Mouse (Mus musculus) kidney, postnatal 25 days (tissue): ENCODE results near the gene Gp9.
"Not testable (repeated sequence)": the region's sequence is repeated elsewhere in the genome, so short reads cannot be mapped to it uniquely, and the experiment has no call there.

Experiments
- DNase-seq, 2 experiments: peaks; one replicate each; pipeline ENCODE4 v3.0.0; 2021; ENCODE audit warnings: mixed read lengths in 2 of 2

The Gp9 gene

GRCm38 (mm10) chr6:87750184-87750910 is 27.5 kb upstream of the Gp9 start:
- DNase-seq: no peak

- no peak for DNase-seq
Observed at GRCm38 (mm10) chr6:87751574-87751973, 26.3 kb upstream of the Gp9 start.

- no peak for DNase-seq
Observed at GRCm38 (mm10) chr6:87755196-87755595, 22.7 kb upstream of the Gp9 start.

- DNase-seq: no peak
Observed at GRCm38 (mm10) chr6:87756896-87757295, 21.0 kb upstream of the Gp9 start.

GRCm38 (mm10) chr6:87759404-87759803 is 18.5 kb upstream of the Gp9 start:
- no peak for DNase-seq

- peak in 1 of 2 experiments; percentile 59 for DNase-seq
Observed at GRCm38 (mm10) chr6:87759850-87760249, 18.0 kb upstream of the Gp9 start.

- DNase-seq: no peak
Observed at GRCm38 (mm10) chr6:87762161-87762560, 15.7 kb upstream of the Gp9 start.

GRCm38 (mm10) chr6:87763376-87764280 is 14.2 kb upstream of the Gp9 start:
- peak in 1 of 2 experiments; percentile 31 for DNase-seq

- DNase-seq: not testable (repeated sequence)
Observed at GRCm38 (mm10) chr6:87764296-87764695, 13.6 kb upstream of the Gp9 start.

GRCm38 (mm10) chr6:87770626-87771025 is 7.2 kb upstream of the Gp9 start:
- DNase-seq: peak in 1 of 2 experiments; percentile 39

- no peak for DNase-seq
Observed at GRCm38 (mm10) chr6:87774466-87774865, 3.4 kb upstream of the Gp9 start.

- no peak for DNase-seq
Observed at GRCm38 (mm10) chr6:87774909-87775308, 3.0 kb upstream of the Gp9 start.

GRCm38 (mm10) chr6:87775588-87776245 is 2.2 kb upstream of the Gp9 start:
- DNase-seq: no peak

- DNase-seq: no peak
Observed at GRCm38 (mm10) chr6:87776663-87777062, 1.2 kb upstream of the Gp9 start.

GRCm38 (mm10) chr6:87778294-87779173 is 662 bp downstream of the Gp9 start:
- peak; percentile 35 to 68 for DNase-seq

- DNase-seq: peak in 1 of 2 experiments; percentile 27
Observed at GRCm38 (mm10) chr6:87779174-87780165, 1.6 kb downstream of the Gp9 start.

- DNase-seq: no peak
Observed at GRCm38 (mm10) chr6:87780546-87781301, 2.9 kb downstream of the Gp9 start.

GRCm38 (mm10) chr6:87784033-87784432 is 6.2 kb downstream of the Gp9 start:
- DNase-seq: no peak

- DNase-seq: no peak
Observed at GRCm38 (mm10) chr6:87786621-87787020, 8.7 kb downstream of the Gp9 start.
